Mouse (Mus musculus): ENCODE data around the gene 4930470P17Rik.

DNA sequence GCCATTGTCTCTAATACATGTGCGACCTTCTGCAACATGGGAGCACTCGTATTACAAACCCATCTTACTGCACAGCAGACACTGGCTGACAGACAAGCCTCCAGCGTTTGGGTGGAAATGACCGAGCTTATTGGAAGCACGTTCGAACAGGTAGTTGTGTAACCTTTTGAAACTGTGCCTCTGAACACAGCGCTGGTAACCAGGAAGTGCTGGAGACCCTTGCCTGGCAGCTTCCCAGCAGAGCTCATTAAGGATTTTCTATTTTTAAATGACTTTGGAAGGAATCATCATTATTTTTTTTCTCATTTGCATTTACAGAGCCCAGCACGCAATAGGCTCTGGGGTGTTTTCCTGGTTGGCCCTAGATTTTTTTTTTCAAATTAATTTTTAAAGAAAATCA lies 36.9 kb upstream of the 4930470P17Rik start:
- TF ChIP-seq POLR2A (IDR thresholded peaks at IDR 0.05; ENCODE audit: low read depth, low read length) (no peak), CTCF (IDR thresholded peaks at IDR 0.05; ENCODE audit: borderline replicate concordance, insufficient read depth, low read length) (no peak)

Measured in embryonic fibroblast, embryonic 13.5 days (primary cell).